Comparison of ENCODE assay signal across 9 mouse cellular contexts in the genomic region with DNA sequence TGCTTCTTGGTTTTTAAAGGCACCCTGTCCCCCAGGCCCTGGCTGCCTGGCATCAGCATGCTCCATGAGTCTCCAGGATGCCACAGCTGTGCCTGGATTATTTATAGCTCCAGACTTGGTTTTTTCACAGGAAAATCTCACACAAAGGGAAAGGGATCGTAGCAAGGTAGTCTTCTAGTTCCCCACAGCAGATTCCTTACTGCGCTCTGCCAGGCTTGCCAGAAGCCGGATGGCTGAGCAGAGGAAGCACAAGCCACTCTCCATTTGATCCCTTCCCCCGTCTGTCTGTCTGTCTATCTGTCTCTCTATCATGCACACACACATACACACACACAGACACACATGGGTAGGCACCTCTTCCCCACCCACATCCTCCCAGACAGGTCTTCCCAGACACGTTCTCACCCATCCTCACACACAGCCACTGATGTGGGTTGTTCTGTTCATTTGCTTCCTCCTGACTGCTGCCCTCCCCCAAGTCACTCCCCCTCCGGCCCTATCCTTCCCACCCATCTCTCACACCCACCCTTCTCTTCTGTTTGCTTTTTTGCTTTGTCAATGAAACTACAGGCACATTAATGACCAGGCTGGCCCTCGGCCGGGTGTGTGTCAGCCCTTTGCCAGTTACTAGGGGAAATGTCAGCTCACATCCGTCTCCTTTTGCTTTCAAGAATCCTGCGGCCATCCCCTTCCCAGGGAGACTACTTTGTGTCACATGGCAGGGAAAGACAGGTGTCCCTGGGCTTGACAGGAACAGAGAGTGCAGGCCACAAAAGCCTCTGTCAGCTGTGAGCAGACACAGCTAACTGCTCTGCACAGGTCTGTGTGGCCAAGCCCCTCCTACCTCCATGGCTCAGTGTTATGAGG. TPM values are rescaled to one million over a fixed set of nuclear protein-coding genes. Genes with fewer than 3 reads are reported as not detected.
DNase-seq lines count a peak whose midpoint lies in the region; ATAC-seq and TF ChIP-seq lines count a peak whose summit lies in the region.
"Had no signal": no experiment of that assay in that cellular context is flagged by ENCODE, and none has a peak within 500 bp of the region (broad histone marks: within the 10 kb centered on the region; RNA-seq: fewer than 3 reads in every experiment).

No protein-coding gene starts in this region.

- WGBS in neural tube, embryonic 12.5 days, result 49% methylated on average over 10 of the region's 10 CpGs
- 45% methylated on average over 10 of the region's 10 CpGs for WGBS in midbrain, embryonic 14.5 days

- H3K4me3 ChIP-seq in gastrocnemius, adult 2 months, result no peak overlapping the region
- no peak overlapping the region for H3K4me3 ChIP-seq in neural tube, embryonic 12.5 days
- H3K4me3 ChIP-seq in midbrain, embryonic 14.5 days (replicated peaks; ENCODE audit: low read depth, low read length), result no peak overlapping the region

- peak; percentile 59 for DNase-seq in gastrocnemius, adult 2 months
- DNase-seq in gastrocnemius, postnatal 4 days (ENCODE audit: low spot score in 2 of 2), result no peak
- no peak for DNase-seq in neural tube, embryonic 10.5 days (ENCODE audit: extremely low spot score, low spot score)
- DNase-seq in induced T-regulatory cell, adult 2 months (ENCODE audit: low read depth), result peak; percentile 68
- DNase-seq in midbrain, embryonic 14.5 days, result peak; percentile 47
- DNase-seq in thymus, postnatal 0 days (ENCODE audit: low spot score), result peak; percentile 67
- DNase-seq in testis, postnatal 10 days (ENCODE audit: low spot score), result no peak

- no peaks in the 10 kb centered on the region for H3K27me3 ChIP-seq in neural tube, embryonic 12.5 days (replicated peaks)
- H3K27me3 ChIP-seq in midbrain, embryonic 14.5 days (ENCODE audit: control insufficient read depth, insufficient read depth, low read length), result no peaks in the 10 kb centered on the region

- no peak for TF ChIP-seq CTCF in gastrocnemius, adult 2 months (IDR thresholded peaks at IDR 0.05)

- intact Hi-C loops in gastrocnemius, adult 2 months (cut with DNase I), result no loop called here

- H3K4me1 ChIP-seq in neural tube, embryonic 12.5 days, result peaks cover 33% of the 10 kb centered on the region
- H3K4me1 ChIP-seq in midbrain, embryonic 14.5 days (ENCODE audit: control insufficient read depth, insufficient read depth, low read length), result peaks cover 23% of the 10 kb centered on the region

- H3K9ac ChIP-seq in neural tube, embryonic 12.5 days, result 0 out of 2 replicates have a peak overlapping the region, but pooled peaks have one; percentile 17
- H3K9ac ChIP-seq in midbrain, embryonic 14.5 days (replicated peaks; ENCODE audit: low read length), result peak overlapping the region; percentile 17; the same call in 1 of the 2 replicates

- ATAC-seq in neural tube, embryonic 12.5 days (ENCODE audit: low FRiP score, low read depth), result no peak
- no peak for ATAC-seq in midbrain, embryonic 14.5 days (ENCODE audit: low FRiP score, low TSS enrichment)

- H3K4me2 ChIP-seq in neural tube, embryonic 12.5 days (replicated peaks), result no peak overlapping the region
- no peak overlapping the region for H3K4me2 ChIP-seq in midbrain, embryonic 14.5 days (ENCODE audit: low read length)

- peak overlapping the region; percentile 87 for H3K27ac ChIP-seq in gastrocnemius, adult 2 months
- H3K27ac ChIP-seq in neural tube, embryonic 12.5 days, result peak overlapping the region; percentile 11; the same call in 1 of the 2 replicates
- peak overlapping the region; percentile 62 for H3K27ac ChIP-seq in midbrain, embryonic 14.5 days (replicated peaks; ENCODE audit: low read depth, low read length)
- H3K27ac ChIP-seq: macrophage had no signal

- no peaks in the 10 kb centered on the region for H3K36me3 ChIP-seq in neural tube, embryonic 12.5 days
- H3K36me3 ChIP-seq in midbrain, embryonic 14.5 days (ENCODE audit: control insufficient read depth, insufficient read depth, low read length), result no peaks in the 10 kb centered on the region

- H3K9me3 ChIP-seq in neural tube, embryonic 12.5 days, result no peaks in the 10 kb centered on the region
- no peaks in the 10 kb centered on the region for H3K9me3 ChIP-seq in midbrain, embryonic 14.5 days (ENCODE audit: control insufficient read depth, low read length)

RNA-seq across cellular contexts. Expression of gene Irf2bpl, which starts 24.4 kb away (rescaled TPM):
- 10 to 100 TPM; 21.5 to 28.2 TPM for total RNA-seq in gastrocnemius, adult 2 months (2021)
- 10 to 100 TPM; 43.2 to 44.8 TPM for total RNA-seq in gastrocnemius, postnatal 4 days (2021)
- polyA plus RNA-seq in neural tube, embryonic 12.5 days (2016; fragmentation: Nextera tagmentation; extraction: Ambion mirVana), result 57.2 and 61.9 TPM in 2 replicates
- 71.6 and 80.2 TPM in 2 replicates for polyA plus RNA-seq in midbrain, embryonic 14.5 days (2014; fragmentation: Nextera tagmentation; extraction: Ambion mirVana)
- polyA plus RNA-seq in thymus, postnatal 0 days (2015; fragmentation: Nextera tagmentation; extraction: Ambion mirVana), result 13.1 and 15.5 TPM in 2 replicates

Comparison
In these comparisons a context has a peak if more than half of its experiments do, and no peak if none do; other contexts are left out.
1. DNase-seq: peak in gastrocnemius, adult 2 months (single experiment), induced T-regulatory cell, adult 2 months (single experiment), midbrain, embryonic 14.5 days (single experiment) and thymus, postnatal 0 days (single experiment); none in gastrocnemius, postnatal 4 days (0 of 2), neural tube, embryonic 10.5 days (single experiment) and testis, postnatal 10 days (single experiment).
2. H3K27ac ChIP-seq: peak in every context shown above with its lines; median percentile 87 in gastrocnemius, adult 2 months; 62 in midbrain, embryonic 14.5 days; 11 in neural tube, embryonic 12.5 days.